Mouse (Mus musculus) adrenal gland, postnatal 14 days (tissue): ENCODE measurements around the gene Med27. TPM values are rescaled to one million over a fixed set of nuclear protein-coding genes. Genes with fewer than 3 reads are reported as not detected.

Experiments used
- DNase-seq: peaks from one replicate; pipeline ENCODE4 v3.0.0; 2021; ENCODE audit warnings: mixed read lengths
- total RNA-seq: library from RNA; stranded (reverse); gene quantifications from 2 replicates; pipeline ENCODE4 v1.2.3, GENCODE M21; 2021

The Med27 gene
- total RNA-seq, 1 experiment from 2014 or later: 23.1 TPM

GRCm38 (mm10) chr2:29472952-29473437 lies 126.4 kb downstream of the Med27 start:
- no peak for DNase-seq

GRCm38 (mm10) chr2:29473907-29474306 lies 127.3 kb downstream of the Med27 start:
- DNase-seq: no peak

- DNase-seq: no peak
Measured at GRCm38 (mm10) chr2:29476702-29477101, 130.1 kb downstream of the Med27 start.

GRCm38 (mm10) chr2:29481856-29482255 lies 135.2 kb downstream of the Med27 start:
- no peak for DNase-seq

- DNase-seq: no peak
Measured at GRCm38 (mm10) chr2:29482979-29483718, 136.5 kb downstream of the Med27 start.

- no peak for DNase-seq
Measured at GRCm38 (mm10) chr2:29485519-29485918, 138.9 kb downstream of the Med27 start.

GRCm38 (mm10) chr2:29486491-29486890 lies 139.9 kb downstream of the Med27 start:
- DNase-seq: no peak

GRCm38 (mm10) chr2:29487652-29488051 lies 141.0 kb downstream of the Med27 start:
- no peak for DNase-seq

- no peak for DNase-seq
Measured at GRCm38 (mm10) chr2:29488379-29489236, 142.0 kb downstream of the Med27 start.

GRCm38 (mm10) chr2:29491656-29492055 lies 145.0 kb downstream of the Med27 start:
- no peak for DNase-seq

GRCm38 (mm10) chr2:29493396-29494031 lies 146.9 kb downstream of the Med27 start:
- peak; percentile 55 for DNase-seq

GRCm38 (mm10) chr2:29495271-29495670 lies 148.7 kb downstream of the Med27 start:
- DNase-seq: no peak

GRCm38 (mm10) chr2:29500601-29501350 lies 154.2 kb downstream of the Med27 start:
- no peak for DNase-seq

- DNase-seq: no peak
Measured at GRCm38 (mm10) chr2:29501381-29501780, 154.8 kb downstream of the Med27 start.

GRCm38 (mm10) chr2:29504848-29505247 lies 158.2 kb downstream of the Med27 start:
- no peak for DNase-seq

- no peak for DNase-seq
Measured at GRCm38 (mm10) chr2:29506411-29506810, 159.8 kb downstream of the Med27 start.

GRCm38 (mm10) chr2:29513131-29513530 lies 166.5 kb downstream of the Med27 start:
- no peak for DNase-seq

- DNase-seq: no peak
Measured at GRCm38 (mm10) chr2:29514836-29515235, 168.2 kb downstream of the Med27 start.

- peak; percentile 70 for DNase-seq
Measured at GRCm38 (mm10) chr2:29515831-29516447, 169.3 kb downstream of the Med27 start.

- DNase-seq: no peak
Measured at GRCm38 (mm10) chr2:29516621-29517170, 170.1 kb downstream of the Med27 start.

- no peak for DNase-seq
Measured at GRCm38 (mm10) chr2:29519402-29519801, 172.8 kb downstream of the Med27 start.
